Mouse (Mus musculus) 416B (cell line): ENCODE data around the gene Myo10.

Experiments used
- DNase-seq: peaks from one replicate; pipeline ENCODE4 v3.0.0; 2011; ENCODE audit warnings: low read depth

Gene Myo10

DNA sequence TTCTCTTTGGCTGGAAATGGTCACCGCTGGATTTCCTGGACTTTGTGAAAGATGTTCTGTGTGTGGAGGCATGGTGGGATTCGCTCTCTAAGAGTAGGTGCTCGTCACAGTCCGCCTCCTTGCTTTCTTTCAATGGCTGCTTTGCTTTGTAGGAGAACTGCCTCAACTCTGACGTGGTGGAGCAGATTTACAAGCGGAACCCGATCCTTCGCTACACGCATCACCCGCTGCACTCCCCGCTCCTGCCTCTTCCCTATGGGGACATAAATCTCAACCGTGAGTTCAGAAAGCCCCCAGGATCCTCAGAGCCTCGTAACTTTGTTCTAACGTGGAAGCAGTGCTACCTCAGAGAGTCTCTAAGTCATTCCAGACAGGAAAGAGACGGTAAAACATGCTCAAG, 180.8 kb downstream of the Myo10 start:
- no peak for DNase-seq

DNA sequence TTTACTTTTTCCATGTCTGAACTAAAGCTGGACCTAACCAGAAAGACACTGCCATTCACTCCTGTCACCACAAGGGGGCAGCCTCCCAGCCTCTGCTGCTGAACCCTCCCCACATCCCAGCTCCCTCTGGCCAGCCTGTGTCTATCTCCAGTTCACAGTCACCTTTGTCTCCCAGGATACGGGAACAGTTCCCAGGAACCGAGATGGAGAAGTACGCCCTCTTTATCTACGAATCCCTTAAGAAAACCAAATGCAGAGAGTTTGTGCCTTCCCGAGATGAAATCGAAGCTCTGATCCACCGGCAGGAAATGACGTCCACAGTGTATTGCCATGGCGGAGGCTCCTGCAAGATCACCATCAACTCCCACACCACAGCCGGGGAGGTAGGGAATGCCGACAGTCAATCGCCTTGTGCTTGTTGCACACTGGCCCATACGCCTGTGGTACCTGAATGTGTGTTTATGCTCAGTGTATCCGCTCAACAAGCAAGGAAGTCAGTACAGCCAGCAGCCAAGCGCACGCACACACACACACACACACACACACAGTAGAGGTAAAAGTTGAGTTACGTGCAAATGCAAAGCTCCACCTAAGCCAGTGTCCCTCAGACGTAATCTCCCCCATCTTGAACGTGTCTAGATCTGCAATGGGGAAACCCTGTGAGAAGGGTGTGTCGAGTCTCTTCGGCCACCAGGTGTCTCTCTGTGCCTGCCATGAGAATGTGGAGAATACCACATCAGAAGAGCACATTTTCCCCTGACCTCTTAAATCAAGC, 183.2 kb downstream of the Myo10 start:
- DNase-seq, result peak; percentile 58

DNA sequence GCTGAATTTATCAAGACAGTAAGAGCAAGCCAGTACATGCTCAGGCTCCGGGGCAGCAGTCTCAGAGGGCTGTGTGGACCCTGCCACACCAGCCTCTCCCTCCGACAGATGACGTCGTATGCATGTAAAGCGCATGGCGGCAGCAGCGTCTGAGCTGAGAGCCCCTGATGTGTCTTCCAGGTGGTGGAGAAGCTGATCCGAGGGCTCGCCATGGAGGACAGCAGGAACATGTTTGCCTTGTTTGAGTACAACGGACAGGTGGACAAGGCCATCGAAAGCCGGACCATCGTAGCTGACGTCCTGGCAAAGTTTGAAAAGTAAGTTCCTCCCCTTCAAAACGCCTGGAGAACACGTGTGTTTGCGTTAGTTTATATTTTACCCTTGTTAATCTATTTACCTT, 184.0 kb downstream of the Myo10 start:
- DNase-seq, result no peak

DNA sequence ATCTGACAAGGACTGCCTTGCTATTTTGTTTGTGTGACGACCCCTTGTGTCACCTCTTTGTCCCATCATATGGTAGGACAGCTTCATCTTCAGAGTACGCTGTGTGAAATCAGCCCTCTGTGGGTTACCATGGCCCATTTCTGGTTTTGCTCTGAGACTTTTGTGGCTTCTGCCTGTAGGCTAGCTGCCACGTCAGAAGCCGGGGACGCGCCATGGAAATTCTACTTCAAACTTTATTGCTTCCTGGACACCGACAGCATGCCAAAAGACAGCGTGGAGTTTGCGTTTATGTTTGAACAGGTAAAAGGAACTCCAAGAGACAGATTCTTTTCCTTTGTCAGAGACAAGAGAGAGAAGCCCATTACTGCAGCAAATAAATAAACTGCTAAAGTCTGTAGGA, 184.6 kb downstream of the Myo10 start:
- no peak for DNase-seq

DNA sequence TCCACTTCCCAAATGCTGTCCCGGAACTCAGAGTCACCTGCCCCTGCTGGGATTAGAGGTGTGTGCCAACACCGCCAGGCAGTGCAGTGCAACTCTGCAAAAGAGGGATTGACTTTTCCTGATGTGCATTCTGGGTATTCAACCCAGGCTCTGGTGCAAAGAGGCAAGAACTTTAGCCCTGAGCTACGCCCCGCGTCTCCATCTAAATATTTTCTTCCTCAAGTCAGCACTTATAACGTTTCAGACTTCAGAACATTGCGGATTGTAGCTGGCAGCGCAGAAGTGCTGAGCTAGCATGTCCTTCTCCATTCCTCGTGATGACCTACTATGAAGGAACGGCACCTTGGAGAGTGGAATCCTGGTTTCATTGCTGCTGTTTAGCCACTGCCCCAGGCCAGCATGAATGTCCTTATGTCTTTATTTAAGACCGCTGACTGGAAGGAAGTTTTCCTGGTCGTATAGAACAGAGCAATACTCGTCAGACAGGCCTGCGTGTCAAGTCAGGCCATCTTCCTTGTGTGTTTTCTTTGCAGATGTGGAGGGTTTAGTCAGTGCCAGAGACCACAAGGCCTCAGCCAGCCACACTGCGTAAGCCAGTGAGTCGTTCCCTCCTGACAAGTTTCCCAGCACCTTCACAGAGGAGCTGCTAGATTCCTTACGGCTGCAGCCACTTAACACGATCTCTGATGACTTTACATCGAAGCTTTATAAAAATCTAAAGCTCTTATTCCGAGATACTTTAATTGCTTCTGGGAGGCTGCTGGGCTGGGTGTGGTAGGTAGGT, 186.5 kb downstream of the Myo10 start:
- DNase-seq, result no peak

DNA sequence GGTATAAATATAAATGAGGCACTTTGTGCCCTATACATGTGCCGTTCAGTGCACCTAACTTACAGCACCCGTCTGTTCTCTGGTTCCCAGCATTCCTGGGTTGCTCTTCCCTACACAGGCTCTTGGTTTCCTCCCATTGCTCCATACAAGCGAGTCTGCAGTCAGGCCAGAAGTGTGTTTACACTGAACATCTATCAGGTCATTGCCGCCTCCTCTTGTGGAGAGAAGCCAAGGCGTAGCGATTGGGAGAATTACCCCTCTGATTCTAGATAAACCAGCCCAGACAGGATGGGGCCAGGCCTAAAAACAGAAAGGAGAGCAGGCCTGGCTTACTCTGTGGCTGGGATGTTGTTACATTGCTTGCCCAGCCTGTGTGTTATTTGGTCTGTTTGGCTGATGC, 187.3 kb downstream of the Myo10 start:
- DNase-seq, result no peak

DNA sequence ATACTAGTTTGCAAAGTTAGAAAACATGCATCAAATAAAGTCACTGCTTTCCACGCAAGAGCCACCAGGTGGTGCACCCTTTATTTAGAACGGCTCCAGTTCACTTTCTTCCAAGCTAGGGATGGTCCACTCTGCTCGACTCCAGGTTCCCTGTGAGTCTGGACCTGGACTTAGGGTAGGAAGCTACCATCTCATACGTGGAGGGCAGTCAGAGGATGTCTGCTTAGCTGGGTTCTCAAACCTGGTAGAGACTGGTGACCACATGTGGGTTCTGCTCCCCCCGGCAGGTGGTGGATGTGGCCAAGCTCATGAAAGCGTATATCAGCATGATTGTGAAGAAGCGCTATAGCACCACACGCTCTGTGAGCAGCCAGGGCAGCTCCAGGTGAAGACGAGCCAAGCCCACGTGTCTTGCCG, 189.5 kb downstream of the Myo10 start:
- peak; percentile 22 for DNase-seq

DNA sequence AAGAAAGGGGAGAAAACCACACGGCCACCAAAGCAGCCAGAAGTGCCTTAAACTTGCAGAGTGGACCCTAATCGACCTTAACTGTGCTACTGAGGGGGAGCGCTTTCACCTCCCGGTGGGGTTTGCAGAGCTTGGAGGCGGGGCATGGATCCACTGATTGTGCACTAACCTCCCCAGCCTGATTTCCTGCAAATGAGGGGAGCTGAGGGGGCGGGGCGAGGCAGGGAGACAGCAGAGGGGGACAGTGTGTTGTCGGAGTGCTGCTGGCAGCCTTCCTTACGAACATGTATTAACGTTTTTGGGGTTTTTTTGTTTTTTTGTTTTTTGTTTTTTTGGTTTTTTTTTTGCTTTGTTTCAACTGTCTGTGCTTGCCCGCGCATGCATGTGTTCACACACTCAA, 190.2 kb downstream of the Myo10 start:
- DNase-seq, result no peak

DNA sequence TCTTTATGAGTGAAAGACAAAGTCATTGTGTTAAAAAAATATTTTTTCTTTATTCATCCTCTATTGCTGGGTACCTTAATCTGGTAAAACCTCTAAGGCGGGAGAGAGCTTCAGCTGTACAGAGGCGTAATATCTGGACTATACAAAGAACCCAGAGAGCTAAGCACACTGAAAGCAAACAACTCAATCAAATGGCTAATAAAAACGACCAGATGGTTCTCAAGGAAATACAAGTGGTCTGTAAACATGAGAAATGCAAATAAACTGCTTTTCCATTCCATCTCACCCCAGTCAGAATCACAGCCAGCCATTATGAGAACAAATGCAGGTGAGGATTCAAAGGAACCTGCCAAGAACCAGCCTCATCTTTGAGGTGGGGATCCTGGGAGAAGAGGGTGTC, 192.2 kb downstream of the Myo10 start:
- DNase-seq, result no peak

DNA sequence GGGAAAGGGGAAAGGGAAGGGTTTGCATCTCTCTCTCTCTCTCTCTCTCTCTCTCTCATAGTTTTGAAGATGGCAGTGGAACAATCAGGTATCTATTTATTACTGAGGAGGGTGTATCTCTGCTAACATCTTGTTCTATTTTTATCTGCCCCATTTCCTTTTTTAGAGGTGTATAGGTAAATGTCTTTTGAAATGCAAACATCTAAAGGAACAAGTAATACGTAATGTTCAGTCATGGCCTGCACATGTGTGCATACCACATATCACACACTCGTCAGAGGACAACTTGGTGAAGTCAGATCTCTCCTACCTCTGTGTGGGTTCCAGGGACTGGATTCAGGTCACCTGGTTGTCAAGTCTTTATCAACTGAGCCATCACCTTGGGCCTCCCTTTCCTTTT, 194.9 kb downstream of the Myo10 start:
- no peak for DNase-seq

DNA sequence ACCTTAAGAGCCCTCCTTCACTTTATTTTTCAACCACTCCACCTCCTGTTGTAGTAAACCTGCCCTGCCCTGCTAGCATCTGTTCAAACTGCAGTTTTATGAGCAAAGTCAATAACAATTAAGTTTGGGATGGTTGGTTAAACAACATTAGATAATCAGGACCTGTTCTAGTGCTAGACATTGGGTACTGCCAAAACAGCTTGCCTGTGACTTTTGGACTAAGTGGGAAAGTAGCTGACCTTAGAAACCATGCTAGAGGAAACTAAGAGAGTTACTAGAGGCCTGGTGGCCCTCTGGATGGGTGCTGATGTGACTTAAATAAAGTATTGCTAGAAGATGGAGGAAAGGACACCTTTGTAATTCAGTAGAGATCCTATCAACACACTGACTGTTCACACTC, 199.7 kb downstream of the Myo10 start:
- no peak for DNase-seq

DNA sequence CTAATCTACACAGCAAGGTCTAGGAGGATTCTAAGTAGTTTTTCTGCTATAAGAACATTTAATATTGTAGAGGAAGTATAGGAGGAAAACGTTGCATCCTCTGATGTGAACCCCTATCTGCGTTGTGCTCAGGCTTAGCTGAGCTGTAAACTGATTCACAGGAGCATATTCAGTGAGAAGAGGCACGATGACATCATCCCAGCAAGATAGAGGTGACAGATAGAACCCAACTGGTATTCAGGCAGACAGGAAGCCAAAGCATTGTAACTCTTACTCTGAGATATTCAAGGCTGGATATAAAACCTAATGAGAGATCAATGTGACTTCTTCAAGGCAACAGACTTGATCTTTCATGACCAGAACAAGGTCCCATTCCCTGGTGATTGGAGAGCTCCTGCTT, 200.3 kb downstream of the Myo10 start:
- DNase-seq, result no peak

DNA sequence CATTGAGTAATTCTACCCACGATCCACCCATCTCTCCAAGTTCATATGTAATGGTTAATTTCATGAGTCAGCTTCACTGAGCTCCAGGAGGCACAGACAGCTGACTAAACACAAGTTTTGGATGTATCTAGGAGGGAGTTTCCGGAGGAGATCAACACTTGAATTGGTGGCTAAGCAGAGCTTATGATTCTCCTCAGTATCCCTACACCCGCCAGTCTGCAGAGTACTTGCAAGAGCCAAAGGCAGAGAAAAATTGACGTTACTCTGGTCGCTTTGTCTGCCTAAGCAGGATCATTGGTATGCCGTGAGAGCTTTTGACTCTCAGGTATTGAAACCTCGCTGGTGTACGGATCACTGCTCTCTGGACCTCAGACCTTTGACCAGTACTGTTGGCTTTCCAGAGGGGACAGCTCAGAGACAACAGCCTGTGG, 204.2 kb downstream of the Myo10 start:
- no peak for DNase-seq

DNA sequence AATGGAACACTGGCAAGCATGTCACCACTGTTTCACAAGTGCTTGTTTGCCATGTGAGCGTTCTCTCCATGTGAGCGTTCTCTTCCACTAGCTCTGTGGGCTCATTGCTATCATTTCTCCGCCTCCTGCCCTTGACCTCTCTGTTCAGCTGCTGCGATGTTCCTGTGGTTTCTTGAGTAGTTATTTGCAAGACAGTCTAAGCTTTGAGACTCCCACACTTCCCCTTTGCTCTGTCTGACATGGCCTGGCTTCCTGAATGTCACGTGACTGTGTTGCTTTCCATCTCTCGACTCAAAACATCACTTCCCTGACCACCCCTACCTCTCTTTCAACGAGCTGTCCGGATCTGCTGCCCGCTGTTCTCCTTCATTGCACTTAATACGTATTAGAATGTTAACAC, 206.1 kb downstream of the Myo10 start:
- DNase-seq, result peak; percentile 91

DNA sequence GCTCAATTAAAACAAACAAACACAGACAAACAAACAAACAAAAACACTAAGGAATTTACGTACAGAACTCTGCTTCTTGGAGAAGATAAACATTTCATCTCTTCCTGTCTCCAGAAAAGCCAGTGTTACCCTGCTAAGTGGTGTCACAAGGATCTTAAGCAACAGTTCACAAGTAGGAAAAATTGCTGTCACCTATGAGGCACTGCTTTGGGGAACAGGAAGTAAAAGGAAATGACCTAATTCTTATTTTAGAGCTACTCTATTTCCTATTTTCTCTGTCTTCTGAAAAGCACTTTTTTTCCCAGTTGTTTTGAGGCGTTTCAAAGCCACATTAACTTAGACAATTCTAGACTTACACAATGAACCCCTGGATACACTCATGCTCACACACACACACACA, 208.1 kb downstream of the Myo10 start:
- peak; percentile 75 for DNase-seq

DNA sequence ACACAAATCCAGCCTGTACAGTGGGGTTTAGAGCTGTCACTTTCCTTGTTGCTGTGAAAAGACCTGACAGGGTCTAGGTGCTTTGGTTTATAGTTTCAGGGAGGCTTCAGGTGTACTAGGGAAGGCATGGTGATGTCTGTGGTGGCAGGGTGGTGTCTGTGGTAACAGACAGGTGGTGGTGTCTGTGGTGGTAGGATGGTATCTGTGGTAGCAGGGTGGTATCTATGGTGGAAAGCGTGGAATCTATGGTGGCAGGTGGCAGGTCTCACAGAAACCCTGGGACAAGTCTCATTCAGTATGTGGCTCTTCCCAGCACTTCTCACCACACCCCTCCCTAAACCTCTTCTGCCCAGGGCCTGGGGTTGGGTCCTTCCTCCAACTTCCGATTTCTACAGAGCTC, 212.0 kb downstream of the Myo10 start:
- no peak for DNase-seq

DNA sequence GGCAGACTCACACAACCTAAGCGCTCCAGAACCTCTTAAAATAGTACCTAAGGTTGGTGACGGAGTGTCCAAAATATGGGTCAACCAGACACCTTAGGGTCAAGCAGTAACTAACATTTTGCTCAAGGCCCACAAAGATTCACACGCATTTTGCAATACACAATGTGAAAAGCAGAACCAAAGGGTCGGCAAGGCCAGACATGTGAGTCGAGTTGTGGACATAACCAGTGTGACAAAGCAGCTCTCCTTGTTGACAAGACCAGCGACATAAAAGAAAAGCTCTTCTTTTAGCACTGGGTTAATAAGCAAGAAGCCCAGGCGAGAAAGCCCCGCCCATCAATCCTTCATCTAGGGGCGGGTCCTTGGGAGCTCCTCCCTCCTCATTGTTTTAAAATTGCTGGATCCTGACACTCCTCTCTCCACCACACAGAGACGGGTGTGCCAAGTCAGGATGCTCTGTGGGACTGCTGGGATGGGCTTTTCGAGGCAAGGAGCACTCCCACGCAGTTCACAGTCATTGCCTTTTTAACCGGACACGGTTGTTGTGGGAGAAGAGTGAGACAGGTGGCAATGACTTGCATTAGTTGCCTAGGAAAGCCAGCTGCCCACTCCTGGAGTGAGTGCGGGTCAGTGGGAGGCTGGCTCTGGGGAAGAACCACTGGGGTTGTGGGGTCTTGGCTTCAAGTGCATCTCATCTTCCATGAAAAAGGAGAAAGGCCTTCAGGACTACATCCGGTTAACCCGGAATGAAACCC, 212.8 kb downstream of the Myo10 start:
- DNase-seq, result peak; percentile 27

DNA sequence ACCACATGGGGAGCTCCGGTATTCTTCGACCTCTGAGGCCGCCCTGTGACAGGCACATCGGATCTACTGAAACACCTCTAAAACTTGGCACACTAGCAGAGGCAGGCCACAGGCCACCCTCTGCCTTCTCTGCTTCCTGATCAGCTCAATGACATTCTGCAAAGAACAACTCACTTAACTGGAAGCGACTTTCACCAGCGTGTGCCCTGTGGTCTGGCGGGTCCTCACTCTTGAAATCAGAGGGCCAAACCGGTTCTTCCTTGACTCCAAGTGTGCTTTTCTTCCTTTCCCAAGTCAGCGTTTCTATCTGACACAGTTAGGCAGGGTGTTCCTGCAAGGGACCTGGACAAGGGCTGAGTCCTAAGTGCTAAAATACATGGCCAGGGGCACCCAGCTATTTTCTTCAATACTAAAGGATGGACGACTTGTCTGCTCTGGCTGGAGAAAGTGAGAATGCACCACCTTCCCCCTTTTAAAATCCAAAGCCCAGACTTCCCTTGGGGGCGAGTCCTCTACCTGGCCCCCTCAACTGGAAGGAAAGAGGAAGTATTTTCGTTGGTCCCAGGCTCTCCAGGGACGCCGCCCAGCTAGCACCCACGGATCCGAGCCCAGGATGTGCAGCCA, 220.2 kb downstream of the Myo10 start:
- peak; percentile 28 for DNase-seq

DNA sequence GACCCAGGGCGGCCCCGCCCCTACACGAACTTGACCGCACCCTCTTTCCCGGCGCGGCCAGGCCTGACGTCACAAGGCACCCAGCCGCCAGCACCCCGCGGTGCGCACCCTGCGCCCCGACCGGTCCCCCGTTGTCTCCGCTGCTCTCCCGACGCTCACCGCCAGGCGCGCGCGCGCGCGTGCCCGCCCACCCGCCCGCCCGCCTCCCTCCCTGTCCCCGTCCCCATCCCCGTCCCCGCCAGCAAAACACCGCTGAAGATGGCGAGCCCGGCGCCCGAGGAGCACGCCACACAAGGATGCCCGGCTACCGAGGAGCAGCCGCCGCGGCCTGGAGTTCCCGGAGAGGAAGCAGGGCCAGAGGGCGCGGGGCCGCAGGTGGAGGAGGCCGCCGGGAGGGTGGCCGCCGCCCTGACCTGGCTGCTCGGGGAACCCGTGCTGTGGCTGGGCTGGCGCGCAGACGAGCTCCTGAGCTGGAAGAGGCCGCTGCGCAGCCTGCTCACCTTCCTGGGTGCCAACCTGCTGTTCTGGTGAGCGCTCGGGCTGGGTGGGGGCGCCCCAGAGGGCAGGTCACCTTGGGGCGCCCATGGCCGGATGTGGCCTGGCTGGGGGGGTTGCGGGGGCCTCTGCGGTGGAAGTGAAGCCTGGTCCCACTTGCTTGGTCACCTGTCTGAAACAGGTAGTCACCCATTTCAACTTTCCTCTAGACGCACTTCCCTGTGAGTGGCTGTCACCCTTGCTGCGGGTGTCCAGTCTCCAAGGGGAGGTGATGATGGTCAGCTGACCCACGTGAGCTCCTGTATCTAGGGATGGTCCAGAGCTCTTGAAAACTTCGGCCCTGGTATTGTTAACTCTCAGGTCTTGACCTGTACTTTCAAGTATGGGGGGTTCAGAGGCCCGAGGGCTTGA, 221.0 kb downstream of the Myo10 start, which contains the start of gene Retreg1:
Retreg1 (plus strand) TSS at position 95 of the 906 bp plus-strand sequence.
- no peak for DNase-seq

DNA sequence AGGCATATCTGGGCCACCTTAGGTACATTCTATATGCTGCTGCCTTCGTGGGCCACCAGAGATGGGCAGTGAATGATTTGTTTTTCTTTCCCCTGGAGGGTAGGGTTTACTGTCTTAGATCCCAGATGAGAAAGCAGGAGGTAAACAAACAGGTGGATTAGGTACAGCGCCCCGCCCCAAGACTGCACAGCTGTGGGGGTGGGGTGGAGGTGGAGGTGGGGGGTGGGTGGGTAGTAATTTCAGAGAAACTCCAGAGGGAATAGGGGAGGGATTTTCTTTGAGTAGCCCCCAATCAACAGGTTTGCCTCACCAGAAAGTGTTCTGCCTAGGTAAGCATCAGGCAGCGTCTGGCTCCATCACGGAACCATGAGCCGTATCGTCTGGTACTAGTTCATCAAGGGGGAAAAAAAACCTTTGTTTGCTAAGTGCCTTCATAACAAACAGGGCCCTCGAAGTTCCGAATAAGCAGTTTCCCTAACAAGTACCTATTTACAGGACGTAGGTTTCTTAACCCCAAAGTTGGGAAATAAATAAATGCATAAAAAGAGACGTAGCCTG, 221.8 kb downstream of the Myo10 start:
- DNase-seq, result no peak

DNA sequence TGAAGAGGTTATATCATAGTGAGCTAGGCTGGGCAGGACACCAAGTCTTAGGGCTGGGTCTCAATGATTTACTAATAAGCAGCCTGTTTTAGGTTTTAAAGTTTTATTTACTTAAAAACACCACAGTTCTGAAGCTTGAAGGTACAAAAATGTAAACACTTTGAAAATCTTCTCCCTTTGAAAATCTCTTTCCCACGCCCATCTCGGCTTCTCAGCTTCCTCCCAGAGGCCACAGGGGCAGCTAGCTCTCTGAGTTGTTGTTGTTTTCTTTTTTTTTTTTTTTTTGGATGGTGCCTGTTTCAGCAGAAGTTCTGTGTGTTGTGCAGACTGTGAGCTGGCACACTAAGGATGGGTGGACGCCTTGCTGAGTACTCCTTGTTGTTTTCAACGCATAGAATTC, 222.4 kb downstream of the Myo10 start:
- no peak for DNase-seq
